Mouse (Mus musculus) inflammation-experienced regulatory T-cells, adult 6 months (primary cell): Measurements from ENCODE around the gene Ccdc183. TPM values are rescaled to one million over a fixed set of nuclear protein-coding genes. Genes with fewer than 3 reads are reported as not detected.
A peak's percentile ranks its signal among the peaks of the same experiment; 100 is the strongest.

Experiments
- ATAC-seq: one replicate; pipeline ENCODE4 v1.8.0; 2017
- polyA plus RNA-seq, 3 experiments: library from polyadenylated mRNA; unstranded; fragments of 100-300 nt; shearing (Covaris generic); gene quantifications; one replicate each; pipeline ENCODE4 v1.2.1; 2017

The Ccdc183 gene
- polyA plus RNA-seq, 3 experiments from 2014 or later: not detected

DNA sequence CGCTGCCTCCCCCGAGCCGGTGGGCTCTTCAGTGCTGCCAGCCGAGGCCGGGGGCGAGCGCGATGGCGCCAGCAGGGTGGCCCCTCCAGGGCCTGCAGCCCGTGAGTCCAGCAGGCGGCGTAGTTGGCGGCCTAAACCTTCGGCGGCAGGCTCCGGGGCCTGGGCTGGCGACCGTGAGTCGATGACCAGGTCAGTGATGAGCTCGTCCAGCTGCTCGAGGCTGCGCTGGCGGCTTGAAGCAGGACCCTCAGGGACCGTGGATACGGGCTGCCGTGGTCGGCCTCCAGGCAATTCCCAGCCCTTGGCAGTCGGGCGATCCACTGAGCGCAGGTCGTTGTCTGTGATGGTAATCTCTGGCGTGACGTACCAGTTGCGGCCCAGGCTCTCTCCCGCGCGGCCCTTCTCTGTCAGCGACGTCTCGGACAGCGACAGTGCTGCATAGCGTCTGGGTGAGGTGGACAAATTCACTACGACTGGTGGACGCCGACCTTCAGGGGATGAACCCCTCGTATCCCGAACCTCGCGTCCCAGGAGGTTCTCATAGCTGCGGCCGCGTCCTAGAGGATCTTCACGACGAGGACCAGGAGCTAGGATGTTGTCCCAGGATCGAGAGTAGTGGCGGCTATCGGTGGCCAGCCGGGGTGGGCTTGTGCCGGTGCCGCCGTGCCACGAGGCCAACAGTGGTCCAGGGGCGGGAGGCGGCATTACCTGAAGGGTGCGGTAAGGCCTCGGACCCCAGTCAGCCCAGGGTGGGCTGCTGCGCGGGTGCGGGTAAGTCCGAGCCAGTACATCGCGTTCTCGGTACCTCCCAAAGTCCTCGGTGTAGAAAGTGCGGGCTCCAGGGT is 39.3 kb downstream of the Ccdc183 start:
- ATAC-seq: no peak

DNA sequence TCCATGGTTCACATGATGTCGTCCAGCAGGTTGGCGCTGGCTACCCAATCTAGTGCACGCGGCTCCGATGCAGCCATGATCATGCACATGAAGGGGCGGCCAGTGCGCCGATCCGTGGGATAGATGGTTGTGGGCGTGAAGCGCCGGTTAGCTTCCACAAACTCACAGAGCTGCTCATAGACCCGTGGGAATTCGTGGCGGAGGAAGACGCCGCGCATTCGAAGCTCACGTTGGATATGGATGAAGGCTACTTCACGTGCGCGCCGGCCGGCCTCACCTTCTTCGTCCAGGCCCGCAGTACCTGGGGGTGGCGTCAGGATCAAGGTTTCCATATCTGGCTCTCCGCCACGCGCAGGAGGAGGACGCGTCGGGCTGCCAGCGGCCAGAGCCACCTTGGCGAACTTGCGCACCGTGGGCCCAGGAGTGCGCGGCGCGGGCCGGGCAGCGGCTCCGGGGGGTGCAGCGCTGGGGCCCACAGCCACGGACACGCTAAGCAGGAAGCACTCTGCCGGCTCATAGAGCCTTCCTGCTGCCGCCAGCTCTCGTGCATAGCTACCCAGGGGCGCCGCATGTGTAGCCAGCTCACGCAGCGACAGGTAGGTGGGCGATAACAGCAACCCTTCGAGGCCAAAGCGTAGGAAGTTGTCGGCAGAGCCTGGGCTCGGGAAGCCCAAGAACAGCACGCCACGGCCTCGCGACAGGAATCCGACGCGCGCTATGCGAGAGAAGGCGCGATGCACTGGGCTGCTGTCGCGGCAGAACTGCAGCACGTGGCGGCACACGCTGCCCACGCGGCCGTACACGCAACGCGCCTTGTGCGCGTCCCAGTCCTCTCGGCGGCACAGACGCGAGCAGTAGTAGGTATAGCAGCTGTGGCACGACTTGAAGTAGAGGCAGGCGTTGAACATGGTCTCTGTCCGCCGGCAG is 40.2 kb downstream of the Ccdc183 start:
- ATAC-seq: no peak

DNA sequence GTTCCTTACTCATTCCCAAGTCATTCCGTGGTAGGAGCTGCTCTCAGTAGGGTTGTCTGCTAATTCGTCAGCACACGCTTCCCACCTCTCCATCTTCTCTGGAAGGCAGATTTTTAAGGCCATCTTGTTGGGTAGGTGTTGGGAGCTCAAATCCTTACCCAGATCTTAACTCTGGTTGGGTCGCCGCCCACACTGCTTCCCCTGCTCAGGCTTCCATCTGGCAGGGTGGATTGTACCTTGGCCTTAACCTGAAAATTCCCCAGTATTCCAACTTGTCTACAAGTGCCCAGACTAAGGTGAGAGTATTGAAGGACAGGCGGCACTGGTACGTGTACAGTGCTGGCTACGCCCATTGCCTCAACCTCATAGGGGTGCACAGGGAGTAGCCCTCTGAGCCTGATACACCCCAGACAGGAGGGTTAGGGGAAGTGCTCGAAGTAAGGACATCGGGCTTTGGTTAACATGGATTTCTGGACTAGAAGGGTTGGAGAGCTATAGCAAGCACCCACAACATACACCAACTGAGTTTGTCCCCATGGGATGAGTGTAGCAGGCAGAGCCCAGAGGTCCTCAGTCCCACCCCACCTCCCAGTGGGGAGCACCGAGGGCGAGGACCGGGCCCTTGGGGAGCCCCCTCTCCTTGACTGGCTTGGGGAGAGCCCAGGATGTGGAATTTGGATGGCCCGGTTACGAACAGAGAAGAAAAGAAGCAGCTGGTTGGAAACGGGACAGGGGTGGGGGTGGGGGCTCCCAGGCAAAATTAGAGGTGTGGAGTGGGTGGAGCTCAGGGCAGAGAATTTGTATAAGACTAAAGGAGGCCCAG is 41.2 kb downstream of the Ccdc183 start:
- ATAC-seq: no peak

DNA sequence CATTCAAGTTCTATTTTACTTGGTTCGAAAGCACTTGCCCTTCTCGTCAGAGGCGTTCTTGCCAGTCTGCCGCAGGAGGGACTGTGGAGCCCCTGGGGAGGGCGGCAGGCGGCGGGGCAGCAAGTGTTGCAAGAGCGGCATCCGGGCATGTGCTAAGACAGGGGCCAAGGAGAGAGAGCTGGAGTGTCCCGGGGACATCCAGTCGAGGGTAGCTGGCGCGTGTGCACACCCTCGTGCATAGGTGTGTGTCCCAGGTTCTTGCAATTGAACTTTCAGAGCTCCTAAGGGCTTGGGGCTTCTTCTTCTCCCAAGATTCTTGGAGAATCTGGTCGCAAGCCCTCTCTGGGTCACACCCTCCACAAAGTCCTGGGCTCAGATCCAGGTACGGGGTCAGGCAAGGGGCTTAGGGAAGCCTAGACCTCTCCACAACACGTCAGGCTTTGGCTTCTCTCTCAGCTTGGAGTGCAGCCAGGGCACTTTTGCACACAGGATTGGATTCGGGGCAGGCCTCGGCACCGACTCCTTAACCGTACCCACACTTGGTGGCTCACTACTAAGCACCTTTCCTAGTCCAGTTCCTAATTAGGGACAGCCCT is 41.9 kb downstream of the Ccdc183 start:
- no peak for ATAC-seq

DNA sequence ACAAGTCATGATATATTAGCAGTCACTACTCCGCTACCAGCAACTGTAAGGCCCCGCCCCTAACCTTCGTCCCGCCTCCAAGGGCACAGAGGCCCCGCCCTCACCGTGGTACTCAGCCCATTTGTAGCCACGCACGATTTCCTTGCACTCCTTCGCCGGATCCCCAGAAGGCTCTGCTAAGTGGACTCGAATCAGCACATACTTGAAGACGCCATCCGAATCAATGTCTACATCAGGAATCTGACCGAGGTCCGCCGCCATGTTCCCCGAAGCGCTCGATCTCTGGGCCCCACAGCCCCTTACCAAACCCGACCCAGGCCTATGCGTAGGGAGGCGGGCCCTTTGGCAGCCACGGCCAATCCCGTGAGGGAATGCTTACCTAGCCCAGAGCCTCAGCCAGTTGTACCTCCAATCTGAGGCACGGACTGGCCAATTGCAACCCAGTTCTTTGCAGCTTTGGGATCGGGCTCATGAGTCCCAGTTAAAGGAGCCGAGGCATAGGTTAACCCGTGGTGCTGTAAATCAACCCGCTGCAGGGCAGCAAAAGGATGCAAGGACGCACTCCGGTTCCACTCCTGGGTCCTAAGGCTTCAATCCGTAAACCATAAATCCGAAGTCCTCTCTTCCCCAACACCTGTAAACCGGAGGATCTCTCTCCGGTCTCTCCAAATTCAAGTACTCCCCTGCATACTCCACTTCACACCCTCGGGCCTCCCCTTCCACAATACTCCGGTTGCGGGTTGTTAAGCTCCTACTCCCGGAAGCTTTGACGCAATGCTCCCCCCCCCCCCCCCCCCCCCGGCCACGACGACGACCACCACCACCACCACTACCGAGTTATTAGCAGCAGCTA is 42.7 kb downstream of the Ccdc183 start, which contains the start of the genes Mamdc4 and Phpt1:
TSS of gene Mamdc4 (minus strand) at position 267 of the 853 bp plus-strand sequence.
TSS of gene Phpt1 (minus strand) at position 646 of the 853 bp plus-strand sequence.
- peak; percentile 95 for ATAC-seq

DNA sequence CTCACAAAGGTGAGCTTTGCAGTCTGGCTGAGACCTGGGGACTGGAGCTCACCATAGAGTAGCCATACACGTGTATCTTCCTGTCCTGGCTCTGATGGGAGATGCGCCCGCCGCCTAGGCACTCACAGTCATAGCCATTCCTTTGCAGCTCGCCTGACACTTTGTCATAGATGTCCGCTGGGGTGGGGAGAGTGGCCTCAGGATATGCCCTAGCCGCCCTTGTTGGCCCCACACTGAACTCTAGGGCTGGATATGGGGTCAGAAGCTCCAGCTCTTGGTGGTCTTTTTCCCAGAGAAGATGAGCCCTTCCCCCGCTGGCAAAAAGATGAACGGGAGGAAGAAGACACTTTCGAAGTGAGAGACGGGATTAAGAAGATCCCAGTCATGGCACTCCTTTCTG is 43.3 kb downstream of the Ccdc183 start:
- ATAC-seq: no peak

DNA sequence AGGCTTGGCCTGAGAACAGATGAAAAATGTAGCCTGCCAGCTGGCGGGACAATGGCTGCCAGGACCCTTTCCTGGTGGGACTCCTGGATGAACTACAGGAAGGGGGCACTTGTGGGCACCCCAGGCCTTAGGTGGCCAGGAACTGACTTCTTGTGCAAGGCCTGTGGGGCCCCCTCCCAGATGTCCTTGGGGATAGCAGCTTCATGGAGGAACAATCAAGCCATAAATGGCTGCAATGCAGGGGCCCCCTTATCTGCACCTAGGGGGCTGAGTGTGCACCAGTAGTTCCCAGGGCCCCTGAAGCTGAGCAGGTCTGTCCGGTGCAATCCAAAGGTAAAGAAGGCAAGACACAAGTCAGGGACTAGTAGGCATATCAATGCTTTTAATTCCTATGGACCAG is 44.4 kb downstream of the Ccdc183 start:
- ATAC-seq: no peak

DNA sequence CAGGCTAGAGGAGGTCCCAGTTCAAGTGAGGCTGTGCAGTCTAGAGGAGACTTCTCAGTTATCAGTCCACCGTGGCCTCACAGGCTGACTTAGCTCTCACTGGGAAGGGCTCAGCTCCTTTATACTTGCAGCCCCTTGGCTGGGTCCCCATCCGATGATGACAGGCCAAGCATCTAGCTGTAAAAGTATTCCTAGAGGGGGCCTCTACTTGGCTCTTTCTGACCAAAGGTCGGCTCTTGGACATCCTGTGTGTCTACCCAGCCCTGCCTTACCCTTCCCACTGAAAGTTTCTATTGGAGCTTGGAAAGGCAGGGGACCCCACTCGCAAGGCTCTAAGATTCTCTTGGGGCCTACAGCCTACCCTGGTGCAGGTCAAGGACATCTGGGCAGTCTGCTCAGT is 46.3 kb downstream of the Ccdc183 start:
- no peak for ATAC-seq

DNA sequence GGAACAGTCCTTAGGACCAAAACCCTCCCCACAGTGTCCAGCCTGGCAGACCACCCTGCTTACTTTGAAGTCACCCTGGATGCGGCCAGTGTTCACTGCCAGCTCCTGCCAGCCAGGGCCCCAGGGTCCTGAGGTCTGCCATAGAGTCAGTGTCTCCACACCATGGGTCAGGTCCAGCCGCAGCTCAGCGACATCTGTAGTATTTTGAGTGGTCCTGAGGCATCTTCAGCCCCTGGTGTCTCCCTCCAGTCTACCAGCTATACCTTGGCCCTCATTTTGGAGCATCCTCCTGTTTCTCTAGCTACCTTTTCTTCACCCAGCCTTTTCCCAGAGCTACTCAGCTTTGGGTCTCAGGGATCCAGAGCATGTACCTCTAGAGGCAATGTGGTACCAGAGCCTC is 48.2 kb downstream of the Ccdc183 start:
- no peak for ATAC-seq

DNA sequence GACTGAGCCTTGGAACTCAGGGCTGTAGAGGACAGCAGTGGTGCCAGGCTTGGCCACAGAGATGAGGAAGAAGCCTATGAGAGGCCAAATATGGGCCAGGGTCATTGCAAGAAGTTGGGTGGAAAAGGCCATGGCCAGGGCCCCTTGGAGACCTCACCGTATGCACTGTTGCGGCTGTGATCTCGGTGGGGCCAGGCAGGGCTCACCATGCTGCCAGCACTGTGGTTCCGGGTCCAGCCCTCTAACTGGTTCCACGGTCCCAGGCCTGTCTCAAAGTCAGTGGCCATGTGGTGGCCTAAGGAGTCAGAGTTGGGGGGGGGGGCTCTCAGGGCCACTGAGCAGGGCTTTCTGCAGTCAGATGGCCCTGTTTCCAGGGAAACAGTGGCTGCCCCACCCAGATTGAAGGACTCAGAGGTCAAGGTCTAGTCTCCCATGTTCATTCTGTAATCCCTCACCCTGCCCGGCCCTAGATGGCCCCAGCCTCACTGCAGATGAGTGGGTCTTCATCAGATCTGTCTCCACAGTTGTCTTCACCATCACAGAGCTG is 48.9 kb downstream of the Ccdc183 start:
- no peak for ATAC-seq

DNA sequence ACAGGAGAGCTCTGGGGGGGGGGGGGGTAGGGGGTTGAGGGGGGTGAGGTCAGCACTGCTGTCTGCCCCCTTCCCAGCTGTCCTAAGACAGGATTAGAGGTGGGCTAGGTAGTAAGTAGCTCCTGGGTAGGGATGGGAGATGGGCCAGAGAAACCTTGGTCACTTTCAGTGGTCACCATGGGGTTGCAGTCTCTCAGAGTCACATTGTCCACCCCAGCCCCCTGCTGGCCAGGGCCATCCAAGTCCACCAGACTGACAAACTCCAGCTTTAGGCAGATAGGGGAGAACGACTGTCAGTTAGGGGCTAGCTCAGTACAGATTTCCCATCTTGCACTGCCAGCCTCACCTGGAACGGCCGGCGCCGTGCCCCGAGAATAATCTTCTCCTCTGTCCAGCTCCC is 50.9 kb downstream of the Ccdc183 start:
- no peak for ATAC-seq

DNA sequence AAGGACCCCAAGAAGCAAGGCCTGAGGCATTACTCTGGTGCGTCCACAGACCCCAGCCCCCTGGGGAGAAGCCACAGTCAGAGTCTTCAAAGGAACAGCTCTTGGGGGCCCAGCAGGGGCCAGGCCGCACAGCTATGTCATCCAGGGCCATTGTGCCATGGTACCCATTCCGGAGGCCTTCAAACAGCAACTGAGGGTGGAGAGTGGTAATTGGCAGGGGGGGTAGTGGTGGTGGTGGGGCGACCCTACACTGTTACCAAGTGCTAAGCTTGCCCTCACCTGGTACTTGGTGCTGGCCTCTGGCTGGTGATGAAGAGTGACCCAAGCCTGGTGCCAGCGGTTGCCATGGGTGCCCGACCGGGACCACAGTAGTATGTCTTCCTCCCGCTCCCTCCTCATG is 51.7 kb downstream of the Ccdc183 start:
- ATAC-seq: no peak

DNA sequence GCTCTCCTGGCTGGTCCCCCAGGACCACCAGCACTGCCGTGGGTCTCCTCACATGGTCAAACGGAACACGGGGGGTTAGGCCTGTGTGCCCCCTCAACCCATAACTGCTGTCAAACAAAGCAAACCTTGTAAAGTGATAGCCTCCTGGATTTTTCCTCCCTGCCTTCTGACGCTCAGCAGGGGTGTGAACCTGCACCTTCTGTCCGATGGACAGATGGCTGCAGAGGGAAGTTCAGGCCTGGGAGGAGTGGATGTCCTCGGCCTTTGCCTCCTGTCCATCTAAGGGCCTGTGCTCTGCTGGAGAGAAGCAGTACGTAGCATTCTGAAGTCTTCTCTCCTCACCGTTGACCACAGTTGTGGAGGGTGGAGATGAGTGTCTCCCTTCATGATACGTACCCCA is 55.5 kb downstream of the Ccdc183 start:
- ATAC-seq: no peak

DNA sequence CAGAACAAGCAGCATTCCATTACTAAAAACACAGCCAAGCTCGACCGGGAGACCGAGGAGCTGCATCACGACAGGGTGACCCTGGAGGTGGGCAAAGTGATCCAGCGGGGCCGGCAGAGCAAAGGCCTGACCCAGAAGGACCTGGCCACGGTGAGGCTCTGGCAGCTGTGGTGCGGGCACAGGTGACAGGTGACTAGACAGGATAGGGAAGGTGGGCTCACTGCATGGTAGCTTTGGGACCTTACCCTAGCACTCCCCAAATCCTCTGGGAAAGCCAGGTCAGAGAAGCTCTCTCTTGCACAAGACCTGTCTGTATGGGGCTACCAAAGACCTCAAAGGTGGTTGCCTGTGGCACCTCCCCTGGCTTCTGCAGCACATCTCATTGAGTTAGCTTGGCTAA is 56.9 kb downstream of the Ccdc183 start:
- ATAC-seq: no peak

DNA sequence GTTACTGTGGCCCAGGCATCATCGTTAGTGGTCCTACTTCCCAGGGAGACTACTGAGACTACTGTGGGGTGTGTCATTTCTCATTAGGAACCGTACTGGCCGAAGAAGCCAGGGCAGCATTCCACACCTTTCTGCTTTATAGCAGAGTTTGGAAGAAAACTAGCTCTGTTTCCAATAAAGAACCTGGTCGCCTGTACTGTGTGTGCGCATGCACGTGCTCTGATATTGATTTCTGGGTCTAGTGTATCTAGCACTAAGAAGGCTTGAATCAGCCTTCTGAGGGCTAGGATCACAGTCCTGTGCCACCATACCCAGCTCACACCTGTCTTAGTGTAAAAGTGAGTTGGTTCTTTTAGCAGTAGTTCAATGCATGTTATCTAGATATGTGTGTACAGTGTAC is 58.7 kb downstream of the Ccdc183 start:
- ATAC-seq: no peak

Other genes starting within 250 kb of the Ccdc183 start
- 10 to 100 TPM in 1 of 3 experiments, under 1 TPM in 2; 0.44 to 10.5 (median 0.80) TPM for gene Sapcd2, start 245.4 kb downstream of the Ccdc183 start, polyA plus RNA-seq
- 1 to 10 TPM in 1 of 3 experiments, under 1 TPM in 1, not detected in 1; 0.49 to 1.3 TPM for gene Entpd2, start 221.8 kb downstream of the Ccdc183 start, polyA plus RNA-seq
- 1 to 10 TPM; 2.8 to 6.1 (median 6.0) TPM for gene Npdc1, start 218.3 kb downstream of the Ccdc183 start, polyA plus RNA-seq
- 10 to 100 TPM in 1 of 3 experiments, 1 to 10 TPM in 2; 4.1 to 14.7 (median 7.2) TPM for gene Fut7, start 194.4 kb downstream of the Ccdc183 start, polyA plus RNA-seq
- gene Abca2, start 189.0 kb downstream of the Ccdc183 start, polyA plus RNA-seq: 10 to 100 TPM; 31.4 to 59.3 (median 41.8) TPM
- 1 to 10 TPM; 1.2 to 1.9 (median 1.6) TPM for gene Clic3, start 160.8 kb downstream of the Ccdc183 start, polyA plus RNA-seq
- 10 to 100 TPM; 70.4 to 92.1 (median 89.2) TPM for gene Paxx, start 156.6 kb downstream of the Ccdc183 start, polyA plus RNA-seq
- not detected for gene Ptgds, start 147.6 kb downstream of the Ccdc183 start, polyA plus RNA-seq
- not detected for gene Lcn12, start 123.8 kb downstream of the Ccdc183 start, polyA plus RNA-seq
- gene Fbxw5, start 116.9 kb downstream of the Ccdc183 start, polyA plus RNA-seq: 10 to 100 TPM; 49.1 to 88.0 (median 76.8) TPM
- gene C8g, start 116.0 kb downstream of the Ccdc183 start, polyA plus RNA-seq: 1 to 10 TPM; 2.1 to 5.1 (median 3.4) TPM
- 10 to 100 TPM; 74.8 to 85.3 (median 76.1) TPM for gene Traf2, start 70.7 kb downstream of the Ccdc183 start, polyA plus RNA-seq
- gene Edf1, start 59.8 kb downstream of the Ccdc183 start, polyA plus RNA-seq: 100 to 1,000 TPM; 246 to 394 (median 269) TPM
- 1 to 10 TPM in 2 of 3 experiments, under 1 TPM in 1; 0.85 to 2.2 (median 1.3) TPM for gene Mamdc4, start 42.8 kb downstream of the Ccdc183 start, polyA plus RNA-seq
- gene Phpt1, start 42.5 kb downstream of the Ccdc183 start, polyA plus RNA-seq: 10 to 100 TPM; 37.0 to 64.3 (median 56.2) TPM
- under 1 TPM in 1 of 3 experiments, not detected in 2; 0.07 TPM for gene Ajm1, start 35.9 kb downstream of the Ccdc183 start, polyA plus RNA-seq
- 10 to 100 TPM; 14.0 to 28.3 (median 18.0) TPM for gene Rabl6, start 9.2 kb downstream of the Ccdc183 start, polyA plus RNA-seq
- 1 to 10 TPM in 2 of 3 experiments, under 1 TPM in 1; 0.80 to 2.2 (median 1.1) TPM for gene Tmem141, start 4.3 kb upstream of the Ccdc183 start, polyA plus RNA-seq
- gene Fcna, start 10.4 kb upstream of the Ccdc183 start, polyA plus RNA-seq: under 1 TPM in 1 of 3 experiments, not detected in 2; 0.96 TPM
- gene Lcn8, start 35.4 kb upstream of the Ccdc183 start, polyA plus RNA-seq: not detected
- gene Lcn5, start 40.3 kb upstream of the Ccdc183 start, polyA plus RNA-seq: not detected
- not detected for gene Lcn6, start 59.1 kb upstream of the Ccdc183 start, polyA plus RNA-seq
- gene Lcn10, start 65.0 kb upstream of the Ccdc183 start, polyA plus RNA-seq: 1 to 10 TPM in 2 of 3 experiments, not detected in 1; 1.1 to 1.4 TPM
- gene Obp2a, start 82.4 kb upstream of the Ccdc183 start, polyA plus RNA-seq: not detected
- gene Bmyc, start 89.1 kb upstream of the Ccdc183 start, polyA plus RNA-seq: 100 to 1,000 TPM in 1 of 3 experiments, 10 to 100 TPM in 2; 31.0 to 105 (median 84.4) TPM
- not detected for gene Obp2b, start 119.3 kb upstream of the Ccdc183 start, polyA plus RNA-seq
- not detected for gene Lcn3, start 147.9 kb upstream of the Ccdc183 start, polyA plus RNA-seq
- not detected for gene Lcn11, start 159.3 kb upstream of the Ccdc183 start, polyA plus RNA-seq
- not detected for gene Gm13539, start 164.6 kb upstream of the Ccdc183 start, polyA plus RNA-seq
- gene Glt6d1, start 198.2 kb upstream of the Ccdc183 start, polyA plus RNA-seq: not detected
- not detected for gene Lcn9, start 205.5 kb upstream of the Ccdc183 start, polyA plus RNA-seq
- under 1 TPM in 2 of 3 experiments, not detected in 1; 0.46 to 0.52 TPM for gene Sohlh1, start 229.6 kb upstream of the Ccdc183 start, polyA plus RNA-seq
- gene Kcnt1, start 246.1 kb upstream of the Ccdc183 start, polyA plus RNA-seq: not detected